Mouse (Mus musculus): ENCODE results near the gene Akr1b7. TPM values are rescaled to one million over a fixed set of nuclear protein-coding genes. Genes with fewer than 3 reads are reported as not detected.
"Not testable (repeated sequence)": the region's sequence is repeated elsewhere in the genome, so short reads cannot be mapped to it uniquely, and the experiment has no call there.

Gene Akr1b7
- polyA plus RNA-seq, 1 experiment from 2014 or later, result 0.15 TPM

DNA sequence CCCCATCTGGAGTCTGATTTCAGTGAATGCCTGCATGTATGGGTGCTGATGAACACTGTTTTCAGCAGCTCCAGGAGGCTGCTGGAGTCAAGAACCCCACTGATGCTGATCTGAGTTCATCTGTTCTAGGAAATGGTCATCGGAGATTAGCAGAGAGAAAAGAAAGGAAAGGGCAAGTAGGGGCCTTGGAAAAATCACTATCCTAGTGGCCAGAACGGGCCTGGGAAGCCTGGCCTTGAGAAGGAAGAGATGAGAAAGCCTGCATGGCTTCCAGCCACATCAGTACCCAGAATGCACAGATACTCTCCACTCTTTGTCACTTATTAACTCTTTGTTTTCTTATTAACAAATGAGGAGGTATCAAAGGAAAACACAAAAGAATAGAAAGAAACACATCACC, 11.4 kb upstream of the Akr1b7 start:
- Histone ChIP-seq H3K36me3 (ENCODE audit: control insufficient read depth, insufficient read depth, low read length) (peaks cover 26% of the 10 kb centered on the region), H3K4me1 (ENCODE audit: control insufficient read depth in 2 of 2, insufficient read depth in 2 of 2, low read length in 2 of 2) (no peaks in the 10 kb centered on the region), H3K27me3 (ENCODE audit: control insufficient read depth, insufficient read depth, low read length) (no peaks in the 10 kb centered on the region), H3K9ac (ENCODE audit: low read length) (no peak overlapping the region), H3K4me3 (ENCODE audit: control insufficient read depth in 1 of 2, insufficient read depth in 1 of 2, low read depth in 1 of 2, low read length in 2 of 2) (no peak overlapping the region), H3K9me3 (ENCODE audit: control insufficient read depth, low read length) (no peaks in the 10 kb centered on the region), H3K4me2 (ENCODE audit: low read length) (no peak overlapping the region), H3K27ac (replicated peaks in 1 of 2; ENCODE audit: control insufficient read depth in 1 of 2, insufficient read depth in 1 of 2, low read depth in 2 of 2, low read length in 2 of 2) (no peak overlapping the region)
- 71% methylated on average over 2 of the region's 2 CpGs for WGBS
- ATAC-seq (ENCODE audit: insufficient number of reproducible peaks, insufficient read depth, low FRiP score, low read depth), result no peak

DNA sequence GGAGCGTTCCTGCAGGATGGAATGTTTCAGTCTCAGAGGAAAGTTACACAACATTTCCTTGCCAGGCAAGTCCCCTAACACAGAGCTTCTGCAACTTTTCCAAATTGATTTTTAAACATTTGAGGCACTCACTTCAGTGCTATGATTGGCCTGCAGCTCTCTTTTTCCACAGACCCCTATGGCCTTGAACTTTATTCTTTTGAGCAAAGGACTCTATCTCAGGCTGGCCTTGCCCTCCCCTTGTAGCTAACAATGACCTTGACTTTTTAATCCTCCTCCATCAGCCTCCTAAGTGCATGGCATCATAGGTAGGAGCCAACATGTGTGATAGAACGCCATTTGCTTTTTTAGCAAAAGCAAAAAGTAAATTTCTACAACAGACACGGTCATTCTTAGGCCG, 5.4 kb upstream of the Akr1b7 start:
- Histone ChIP-seq H3K36me3 (ENCODE audit: control insufficient read depth, insufficient read depth, low read length) (no peaks in the 10 kb centered on the region), H3K9ac (ENCODE audit: low read length) (no peak overlapping the region), H3K4me2 (ENCODE audit: low read length) (no peak overlapping the region), H3K27me3 (ENCODE audit: control insufficient read depth, insufficient read depth, low read length) (no peaks in the 10 kb centered on the region), H3K27ac (replicated peaks in 1 of 2; ENCODE audit: control insufficient read depth in 1 of 2, insufficient read depth in 1 of 2, low read depth in 2 of 2, low read length in 2 of 2) (no peak overlapping the region), H3K4me1 (ENCODE audit: control insufficient read depth in 2 of 2, insufficient read depth in 2 of 2, low read length in 2 of 2) (no peaks in the 10 kb centered on the region), H3K4me3 (ENCODE audit: control insufficient read depth in 1 of 2, insufficient read depth in 1 of 2, low read depth in 1 of 2, low read length in 2 of 2) (no peak overlapping the region), H3K9me3 (ENCODE audit: control insufficient read depth, low read length) (no peaks in the 10 kb centered on the region)
- ATAC-seq (ENCODE audit: insufficient number of reproducible peaks, insufficient read depth, low FRiP score, low read depth), result no peak
- 87% methylated on average over 4 of the region's 4 CpGs for WGBS

DNA sequence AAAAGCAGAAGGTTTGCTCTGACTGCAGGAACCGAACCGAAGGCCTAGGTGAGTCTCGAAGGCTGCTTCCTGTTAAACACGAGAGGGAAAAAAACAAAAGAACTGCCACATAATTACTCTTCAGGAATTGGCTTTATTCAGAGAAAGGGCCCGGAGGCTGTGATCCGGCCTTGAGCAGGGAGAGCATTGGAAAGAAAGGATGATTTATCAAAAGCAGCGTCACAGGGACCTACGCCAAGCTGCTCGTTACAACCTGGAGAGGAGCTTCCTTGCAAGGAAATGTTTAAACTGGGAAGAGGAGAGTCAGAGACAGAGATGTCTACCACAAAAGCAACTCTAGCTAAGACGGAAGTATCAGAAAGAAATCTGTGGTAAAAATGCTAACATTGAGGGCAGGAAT, 4.7 kb upstream of the Akr1b7 start:
- 85% methylated on average over 10 of the region's 10 CpGs for WGBS
- Histone ChIP-seq H3K4me3 (ENCODE audit: control insufficient read depth in 1 of 2, insufficient read depth in 1 of 2, low read depth in 1 of 2, low read length in 2 of 2) (no peak overlapping the region), H3K27me3 (ENCODE audit: control insufficient read depth, insufficient read depth, low read length) (no peaks in the 10 kb centered on the region), H3K27ac (replicated peaks in 1 of 2; ENCODE audit: control insufficient read depth in 1 of 2, insufficient read depth in 1 of 2, low read depth in 2 of 2, low read length in 2 of 2) (no peak overlapping the region), H3K4me2 (ENCODE audit: low read length) (no peak overlapping the region), H3K9me3 (ENCODE audit: control insufficient read depth, low read length) (no peaks in the 10 kb centered on the region), H3K4me1 (ENCODE audit: control insufficient read depth in 2 of 2, insufficient read depth in 2 of 2, low read length in 2 of 2) (peaks cover 0 to 2% of the 10 kb centered on the region in 2 experiments; a peak in 1 of 4 replicates), H3K36me3 (ENCODE audit: control insufficient read depth, insufficient read depth, low read length) (no peaks in the 10 kb centered on the region), H3K9ac (ENCODE audit: low read length) (no peak overlapping the region)
- no peak for ATAC-seq (ENCODE audit: insufficient number of reproducible peaks, insufficient read depth, low FRiP score, low read depth)

DNA sequence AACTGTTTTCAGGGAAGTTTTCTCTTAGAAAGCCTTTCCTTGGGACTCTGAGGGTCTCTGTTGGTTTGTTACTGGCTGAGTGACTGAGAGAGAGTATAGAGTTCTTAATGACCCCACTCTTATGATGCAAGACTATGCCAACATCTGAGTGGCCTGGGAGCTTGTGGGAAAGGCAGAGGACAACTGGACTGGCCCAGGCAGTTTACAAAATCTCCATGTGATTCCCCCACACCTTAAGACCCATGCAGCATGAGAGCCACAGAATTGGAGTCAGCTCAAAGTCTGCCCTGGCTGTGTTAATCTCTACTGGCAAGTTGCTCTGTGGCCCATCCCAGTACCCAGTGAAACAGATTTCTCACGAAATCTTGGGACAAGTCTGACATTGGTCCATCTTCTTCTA, 554 bp downstream of the Akr1b7 start:
- Histone ChIP-seq H3K9me3 (ENCODE audit: control insufficient read depth, low read length) (no peaks in the 10 kb centered on the region), H3K9ac (ENCODE audit: low read length) (no peak overlapping the region), H3K36me3 (ENCODE audit: control insufficient read depth, insufficient read depth, low read length) (no peaks in the 10 kb centered on the region), H3K27me3 (ENCODE audit: control insufficient read depth, insufficient read depth, low read length) (no peaks in the 10 kb centered on the region), H3K4me2 (ENCODE audit: low read length) (no peak overlapping the region), H3K4me3 (ENCODE audit: control insufficient read depth in 1 of 2, insufficient read depth in 1 of 2, low read depth in 1 of 2, low read length in 2 of 2) (no peak overlapping the region), H3K27ac (replicated peaks in 1 of 2; ENCODE audit: control insufficient read depth in 1 of 2, insufficient read depth in 1 of 2, low read depth in 2 of 2, low read length in 2 of 2) (no peak overlapping the region), H3K4me1 (ENCODE audit: control insufficient read depth in 2 of 2, insufficient read depth in 2 of 2, low read length in 2 of 2) (peaks cover 0 to 2% of the 10 kb centered on the region in 2 experiments; a peak in 1 of 4 replicates)
- 67% methylated on average over 1 of the region's 1 CpGs for WGBS
- no peak for ATAC-seq (ENCODE audit: insufficient number of reproducible peaks, insufficient read depth, low FRiP score, low read depth)

DNA sequence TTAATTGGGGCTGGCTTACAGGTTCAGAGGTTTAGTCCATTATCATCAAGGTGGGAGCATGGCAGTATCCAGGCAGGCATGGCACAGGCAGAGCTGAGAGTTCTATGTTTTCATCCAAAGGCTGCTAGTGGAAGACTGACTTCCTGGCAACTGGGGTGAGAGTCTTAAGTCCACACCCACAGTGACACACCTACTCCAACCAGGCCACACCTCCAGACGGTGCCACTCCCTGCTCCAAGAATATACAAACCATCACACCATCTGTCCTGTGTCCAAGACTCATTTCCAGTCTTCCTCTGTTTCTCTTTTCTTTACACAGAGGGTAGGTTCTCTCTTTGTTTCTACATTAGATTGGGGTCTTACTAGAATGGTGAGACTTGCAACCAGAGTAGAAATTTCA, 1.3 kb downstream of the Akr1b7 start:
- H3K36me3 ChIP-seq (ENCODE audit: control insufficient read depth, insufficient read depth, low read length); H3K27ac ChIP-seq (replicated peaks in 1 of 2; ENCODE audit: control insufficient read depth in 1 of 2, insufficient read depth in 1 of 2, low read depth in 2 of 2, low read length in 2 of 2); H3K4me1 ChIP-seq (ENCODE audit: control insufficient read depth in 2 of 2, insufficient read depth in 2 of 2, low read length in 2 of 2); ATAC-seq (ENCODE audit: insufficient number of reproducible peaks, insufficient read depth, low FRiP score, low read depth); H3K9ac ChIP-seq (ENCODE audit: low read length); H3K4me2 ChIP-seq (ENCODE audit: low read length); H3K9me3 ChIP-seq (ENCODE audit: control insufficient read depth, low read length); H3K27me3 ChIP-seq (ENCODE audit: control insufficient read depth, insufficient read depth, low read length); H3K4me3 ChIP-seq (ENCODE audit: control insufficient read depth in 1 of 2, insufficient read depth in 1 of 2, low read depth in 1 of 2, low read length in 2 of 2): not testable (repeated sequence)
- WGBS, result 50% methylated on average over 1 of the region's 1 CpGs

DNA sequence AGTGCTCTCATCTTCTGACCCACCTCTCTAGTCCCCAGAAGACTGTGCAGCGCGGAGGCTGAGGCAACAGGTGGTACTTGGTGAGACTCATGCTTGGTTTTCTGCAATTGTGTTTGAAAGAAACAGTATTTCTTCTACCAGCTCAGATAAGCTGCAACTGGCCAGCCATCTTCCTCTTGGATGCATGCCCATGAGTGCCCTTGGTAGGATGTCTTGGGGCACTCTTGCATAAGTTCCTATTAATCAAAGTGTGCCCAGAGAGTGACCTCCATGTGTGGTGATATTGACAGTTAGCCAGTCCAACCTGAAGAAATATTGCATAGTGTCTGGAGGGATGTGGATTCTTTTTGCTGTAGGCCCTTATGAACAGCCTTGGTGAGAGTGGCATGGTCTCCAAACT, 4.4 kb downstream of the Akr1b7 start:
- Histone ChIP-seq H3K27ac (replicated peaks in 1 of 2; ENCODE audit: control insufficient read depth in 1 of 2, insufficient read depth in 1 of 2, low read depth in 2 of 2, low read length in 2 of 2) (no peak overlapping the region), H3K4me2 (ENCODE audit: low read length) (no peak overlapping the region), H3K9me3 (ENCODE audit: control insufficient read depth, low read length) (no peaks in the 10 kb centered on the region), H3K9ac (ENCODE audit: low read length) (no peak overlapping the region), H3K36me3 (ENCODE audit: control insufficient read depth, insufficient read depth, low read length) (no peaks in the 10 kb centered on the region), H3K27me3 (ENCODE audit: control insufficient read depth, insufficient read depth, low read length) (no peaks in the 10 kb centered on the region), H3K4me3 (ENCODE audit: control insufficient read depth in 1 of 2, insufficient read depth in 1 of 2, low read depth in 1 of 2, low read length in 2 of 2) (no peak overlapping the region), H3K4me1 (ENCODE audit: control insufficient read depth in 2 of 2, insufficient read depth in 2 of 2, low read length in 2 of 2) (peaks cover 0 to 2% of the 10 kb centered on the region in 2 experiments; a peak in 1 of 4 replicates)
- ATAC-seq (ENCODE audit: insufficient number of reproducible peaks, insufficient read depth, low FRiP score, low read depth), result no peak
- WGBS, result 90% methylated on average over 2 of the region's 2 CpGs

DNA sequence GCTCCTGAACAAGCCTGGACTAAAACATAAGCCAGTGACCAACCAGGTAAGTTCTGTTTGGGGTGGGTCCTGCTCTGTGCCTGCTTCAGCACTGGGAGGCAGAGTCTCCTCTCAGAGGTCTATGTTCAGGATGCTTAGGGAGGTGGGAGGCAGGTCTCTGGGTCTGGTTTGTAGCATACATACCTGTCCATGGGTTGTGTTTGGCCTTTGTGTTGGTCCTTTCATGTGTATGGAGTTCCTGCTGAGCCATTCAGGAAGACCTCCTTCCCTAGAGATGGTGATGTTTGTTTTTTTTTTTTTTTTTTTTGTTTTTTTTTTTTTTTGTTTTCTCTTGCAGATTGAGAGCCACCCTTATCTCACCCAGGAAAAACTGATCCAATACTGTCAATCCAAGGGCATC, 6.9 kb downstream of the Akr1b7 start:
- no peak overlapping the region for H3K27ac ChIP-seq (replicated peaks in 1 of 2; ENCODE audit: control insufficient read depth in 1 of 2, insufficient read depth in 1 of 2, low read depth in 2 of 2, low read length in 2 of 2)
- no peaks in the 10 kb centered on the region for H3K36me3 ChIP-seq (ENCODE audit: control insufficient read depth, insufficient read depth, low read length)
- no peaks in the 10 kb centered on the region for H3K9me3 ChIP-seq (ENCODE audit: control insufficient read depth, low read length)
- H3K4me3 ChIP-seq (ENCODE audit: control insufficient read depth in 1 of 2, insufficient read depth in 1 of 2, low read depth in 1 of 2, low read length in 2 of 2), result no peak overlapping the region
- H3K4me1 ChIP-seq (ENCODE audit: control insufficient read depth in 2 of 2, insufficient read depth in 2 of 2, low read length in 2 of 2), result no peaks in the 10 kb centered on the region
- no peaks in the 10 kb centered on the region for H3K27me3 ChIP-seq (ENCODE audit: control insufficient read depth, insufficient read depth, low read length)
- no peak for ATAC-seq (ENCODE audit: insufficient number of reproducible peaks, insufficient read depth, low FRiP score, low read depth)
- H3K9ac ChIP-seq (ENCODE audit: low read length), result no peak overlapping the region
- no peak overlapping the region for H3K4me2 ChIP-seq (ENCODE audit: low read length)

DNA sequence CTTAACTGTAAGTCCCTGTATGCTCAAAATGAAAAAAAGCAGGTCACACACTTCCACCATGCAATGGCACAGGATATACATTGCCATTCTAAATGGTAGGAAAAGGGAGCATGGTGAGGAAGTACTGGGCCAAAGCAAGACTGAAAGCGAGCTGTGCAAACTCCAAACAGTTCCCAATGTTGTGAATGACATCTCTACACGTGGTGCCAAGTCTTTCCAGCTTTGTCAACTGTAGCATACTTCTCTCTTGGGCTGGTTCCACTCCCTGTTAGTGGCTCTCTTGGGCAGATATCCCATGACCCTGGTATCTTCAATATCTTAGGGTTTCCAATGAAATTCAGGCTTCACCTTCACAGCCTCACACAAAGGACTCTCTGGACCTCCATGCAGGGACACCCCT, 26.9 kb downstream of the Akr1b7 start:
- no peaks in the 10 kb centered on the region for H3K27me3 ChIP-seq (ENCODE audit: control insufficient read depth, insufficient read depth, low read length)
- ATAC-seq (ENCODE audit: insufficient number of reproducible peaks, insufficient read depth, low FRiP score, low read depth), result no peak
- no peak overlapping the region for H3K4me3 ChIP-seq (ENCODE audit: control insufficient read depth in 1 of 2, insufficient read depth in 1 of 2, low read depth in 1 of 2, low read length in 2 of 2)
- no peaks in the 10 kb centered on the region for H3K36me3 ChIP-seq (ENCODE audit: control insufficient read depth, insufficient read depth, low read length)
- no peak overlapping the region for H3K9ac ChIP-seq (ENCODE audit: low read length)
- no peak overlapping the region for H3K4me2 ChIP-seq (ENCODE audit: low read length)
- no peak overlapping the region for H3K27ac ChIP-seq (replicated peaks in 1 of 2; ENCODE audit: control insufficient read depth in 1 of 2, insufficient read depth in 1 of 2, low read depth in 2 of 2, low read length in 2 of 2)
- WGBS, result 54% methylated on average over 2 of the region's 2 CpGs
- no peaks in the 10 kb centered on the region for H3K9me3 ChIP-seq (ENCODE audit: control insufficient read depth, low read length)
- no peaks in the 10 kb centered on the region for H3K4me1 ChIP-seq (ENCODE audit: control insufficient read depth in 2 of 2, insufficient read depth in 2 of 2, low read length in 2 of 2)

Measured in heart, embryonic 14.5 days (tissue).